ENCODE assay signal across 40 mouse cellular contexts in genomic region chr5:76495126-76495525, GRCm38 (mm10). TPM values are rescaled to one million over a fixed set of nuclear protein-coding genes. Genes with fewer than 3 reads are reported as not detected.
"Had no signal": no experiment of that assay in that cellular context is flagged by ENCODE, and none has a peak within 500 bp of the region (broad histone marks: within the 10 kb centered on the region; RNA-seq: fewer than 3 reads in every experiment).

No protein-coding gene starts in this region.

- H3K4me3 ChIP-seq: gastrocnemius, adult 2 months; heart, embryonic 13.5 days; heart, embryonic 15.5 days; hindbrain, embryonic 12.5 days; intestine, embryonic 15.5 days; layer of hippocampus, adult 2 months; left cerebral cortex, adult 2 months; limb, embryonic 10.5 days; limb, embryonic 12.5 days; liver, embryonic 13.5 days; liver, embryonic 15.5 days had no signal

- H3K9me3 ChIP-seq: heart, embryonic 13.5 days; heart, embryonic 15.5 days; hindbrain, embryonic 12.5 days; intestine, embryonic 15.5 days; limb, embryonic 10.5 days; limb, embryonic 12.5 days; liver, embryonic 13.5 days; liver, embryonic 15.5 days had no signal

- H3K4me2 ChIP-seq: heart, embryonic 11.5 days; heart, embryonic 13.5 days; heart, embryonic 15.5 days; hindbrain, embryonic 12.5 days; hindbrain, embryonic 14.5 days; intestine, embryonic 15.5 days; limb, embryonic 12.5 days; liver, embryonic 11.5 days; liver, embryonic 13.5 days; liver, embryonic 15.5 days had no signal

- DNase-seq: gastrocnemius, adult 2 months; gastrocnemius, postnatal 14 days; gastrocnemius, postnatal 36 days; heart, adult 18-20 months; heart, postnatal 14 days; heart, postnatal 36 days; kidney, adult 18-20 months; kidney, adult 8-10 months; kidney, postnatal 10 days; kidney, postnatal 25 days; kidney, postnatal 4 days; liver; liver, embryonic 13.5 days; liver, postnatal 0 days had no signal

- H3K36me3 ChIP-seq: heart, embryonic 13.5 days; heart, embryonic 15.5 days; hindbrain, embryonic 12.5 days; intestine, embryonic 15.5 days; limb, embryonic 10.5 days; limb, embryonic 12.5 days; liver, embryonic 13.5 days; liver, embryonic 15.5 days had no signal

- H3K27me3 ChIP-seq: hindbrain, embryonic 12.5 days; intestine, embryonic 15.5 days; limb, embryonic 12.5 days; liver, embryonic 13.5 days; liver, embryonic 15.5 days had no signal

- H3K27ac ChIP-seq: gastrocnemius, adult 2 months; heart, embryonic 13.5 days; heart, embryonic 15.5 days; hindbrain, embryonic 12.5 days; hindbrain, embryonic 14.5 days; intestine, embryonic 15.5 days; layer of hippocampus, adult 2 months; left cerebral cortex, adult 2 months; limb, embryonic 10.5 days; limb, embryonic 12.5 days; liver, embryonic 13.5 days; liver, embryonic 15.5 days had no signal

- H3K9ac ChIP-seq: heart, embryonic 13.5 days; heart, embryonic 15.5 days; hindbrain, embryonic 12.5 days; hindbrain, embryonic 14.5 days; intestine, embryonic 15.5 days; limb, embryonic 12.5 days; liver, embryonic 13.5 days; liver, embryonic 15.5 days; liver, postnatal 0 days had no signal

- ATAC-seq: hindbrain, embryonic 16.5 days; inflammation-experienced regulatory T-cells, adult 6 months; intestine, embryonic 15.5 days; intestine, postnatal 0 days; liver, postnatal 0 days had no signal

- H3K4me1 ChIP-seq: heart, embryonic 13.5 days; heart, embryonic 15.5 days; hindbrain, embryonic 12.5 days; intestine, embryonic 15.5 days; limb, embryonic 10.5 days; limb, embryonic 12.5 days; liver, embryonic 13.5 days; liver, embryonic 15.5 days had no signal

RNA-seq across cellular contexts. Expression of gene Gm7271, which starts 11.3 kb away (rescaled TPM):
- total RNA-seq: gastrocnemius, adult 2 months; gastrocnemius, postnatal 14 days; gastrocnemius, postnatal 36 days; heart, adult 18-20 months; heart, adult 8-10 months; heart, postnatal 14 days; heart, postnatal 36 days; hematopoietic stem cell, adult 5-6 weeks; layer of hippocampus, adult 2 months; layer of hippocampus, postnatal 10 days; layer of hippocampus, postnatal 25 days; left cerebral cortex, adult 2 months; left cerebral cortex, postnatal 14 days; left cerebral cortex, postnatal 36 days had no signal
- polyA plus RNA-seq: gonadal fat pad, adult 2 months; heart, embryonic 11.5 days; heart, embryonic 13.5 days; heart, embryonic 15.5 days; heart, postnatal 0 days; hindbrain, embryonic 14.5 days; inflammation-experienced regulatory T-cells, adult 6 months; intestine, embryonic 15.5 days; intestine, postnatal 0 days; kidney, embryonic 14.5 days; kidney, embryonic 16.5 days; limb, embryonic 10.5 days; limb, embryonic 12.5 days; limb, embryonic 14.5 days; liver, embryonic 11.5 days; liver, embryonic 13.5 days; liver, embryonic 15.5 days; liver, postnatal 0 days had no signal
